Mouse (Mus musculus) cerebellum, adult 9-10 months (tissue): ENCODE measurements around the gene Acod1.

Experiments used
- DNase-seq: peaks from one replicate; pipeline ENCODE4 v3.0.0; 2022

Gene Acod1

DNA sequence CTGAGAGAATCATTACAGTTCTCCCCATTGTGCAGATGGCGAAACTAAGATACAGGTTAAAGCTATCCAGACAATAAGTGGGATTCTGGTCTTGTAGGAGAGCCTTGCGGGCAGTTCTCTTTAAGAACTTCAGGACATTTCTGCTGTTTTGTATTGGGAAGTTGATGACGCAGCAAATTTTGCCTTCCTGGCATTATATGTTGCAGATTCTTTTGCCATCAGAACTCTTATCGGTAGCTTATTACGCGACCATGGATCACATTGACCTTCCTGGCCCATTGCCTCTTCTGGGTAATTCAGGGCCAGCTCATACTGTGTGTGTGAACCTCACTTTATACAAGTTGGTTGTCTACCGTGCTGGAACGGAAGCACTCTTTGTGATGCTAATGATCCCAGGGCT is 27.0 kb downstream of the Acod1 start:
- peak; percentile 34 for DNase-seq

DNA sequence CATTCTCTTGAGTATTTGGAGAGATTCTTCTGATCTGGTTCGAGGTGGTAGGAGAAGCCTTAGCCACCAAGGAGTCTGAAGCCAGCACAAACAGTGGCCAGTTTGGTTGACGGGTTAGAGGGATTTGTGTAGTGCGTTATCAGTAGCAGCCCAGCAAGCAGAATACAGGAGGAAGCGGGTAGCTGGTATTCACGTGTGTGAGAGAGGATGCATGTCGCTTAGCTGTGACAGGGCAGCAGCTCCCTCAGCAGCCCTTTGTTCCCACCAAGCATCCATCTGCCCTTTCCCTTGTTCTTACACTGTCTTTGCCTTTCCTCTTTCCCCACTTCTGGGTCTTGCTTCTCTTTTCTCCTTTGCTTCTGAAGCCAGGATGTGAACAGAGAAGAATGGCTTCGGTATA is 28.4 kb downstream of the Acod1 start:
- DNase-seq = no peak

DNA sequence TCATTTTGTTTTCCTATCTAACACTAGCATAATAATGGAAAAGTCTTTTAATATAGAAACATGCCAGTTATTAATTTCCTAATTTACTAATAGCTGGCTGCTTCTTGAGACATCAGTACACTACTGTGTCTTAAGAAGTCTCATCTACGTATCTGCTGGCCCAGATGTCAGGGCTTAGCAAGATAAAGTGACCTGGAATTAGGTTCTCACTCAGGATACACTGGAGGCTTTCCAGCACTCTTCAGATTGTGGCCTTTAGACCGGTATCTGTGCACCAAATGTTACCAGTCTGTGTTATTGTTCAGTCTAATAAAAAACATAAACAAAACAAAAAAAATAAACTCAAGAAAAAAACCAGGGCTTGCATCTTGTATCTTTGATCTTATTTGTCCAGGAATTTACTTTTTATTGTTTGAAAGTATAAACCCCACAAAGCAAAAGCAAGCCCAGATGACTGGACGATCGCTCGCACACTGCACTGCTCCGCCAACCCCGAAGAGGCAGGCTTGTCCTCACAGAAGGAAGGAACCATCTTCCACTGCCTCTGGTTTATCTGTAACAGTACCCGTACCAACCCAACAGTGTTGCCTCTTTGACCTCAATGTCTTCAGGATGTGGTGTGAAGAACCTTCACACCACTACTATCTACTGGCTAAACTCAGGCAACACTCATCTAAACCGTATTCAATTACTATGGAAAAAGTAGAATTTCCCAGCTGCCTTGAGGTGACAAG is 30.7 kb downstream of the Acod1 start:
- peak; percentile 37 for DNase-seq

DNA sequence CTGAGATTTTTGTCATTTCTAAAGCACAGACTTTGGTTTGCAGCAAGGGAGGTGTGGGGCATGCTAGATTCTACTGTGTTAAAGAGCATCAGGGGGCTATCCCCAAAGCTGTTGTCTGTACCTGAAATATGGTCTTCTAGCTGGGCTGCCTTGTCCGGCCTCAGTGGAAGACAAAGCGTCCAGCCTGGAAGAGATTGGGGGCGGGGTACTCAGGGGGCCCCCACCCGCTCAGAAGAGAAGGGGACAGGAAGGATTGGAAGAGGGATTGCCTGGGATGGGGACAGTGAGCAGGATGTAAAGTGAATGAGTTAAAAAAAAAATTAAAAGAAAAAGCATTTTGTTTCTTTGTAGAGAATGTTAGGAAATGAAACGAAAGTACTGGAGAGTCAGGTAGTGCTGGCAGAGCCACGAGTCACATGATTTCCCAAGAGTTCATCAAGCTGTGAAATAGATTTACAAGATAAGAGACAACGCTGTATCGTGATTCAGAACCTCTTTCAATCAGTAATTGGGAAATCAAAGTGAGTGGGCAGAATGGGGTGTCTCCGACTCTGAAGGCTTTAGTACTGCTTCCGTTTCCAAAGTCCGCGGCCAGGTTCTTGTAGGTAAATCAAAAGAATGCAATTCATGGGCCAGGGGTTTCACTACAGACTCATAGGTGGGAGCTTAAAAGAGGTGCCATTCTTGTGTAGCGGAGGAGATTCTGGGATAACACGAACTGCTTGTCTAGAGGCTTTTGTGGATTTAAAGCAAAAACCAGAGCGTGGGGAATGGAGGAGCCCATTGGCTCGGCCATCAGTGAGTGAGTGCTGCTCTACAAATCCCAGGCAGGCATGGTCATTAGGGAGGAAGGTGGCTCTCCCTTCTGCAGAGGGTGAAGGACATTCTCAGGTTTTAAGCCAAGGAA is 31.5 kb downstream of the Acod1 start:
- peak; percentile 58 for DNase-seq

DNA sequence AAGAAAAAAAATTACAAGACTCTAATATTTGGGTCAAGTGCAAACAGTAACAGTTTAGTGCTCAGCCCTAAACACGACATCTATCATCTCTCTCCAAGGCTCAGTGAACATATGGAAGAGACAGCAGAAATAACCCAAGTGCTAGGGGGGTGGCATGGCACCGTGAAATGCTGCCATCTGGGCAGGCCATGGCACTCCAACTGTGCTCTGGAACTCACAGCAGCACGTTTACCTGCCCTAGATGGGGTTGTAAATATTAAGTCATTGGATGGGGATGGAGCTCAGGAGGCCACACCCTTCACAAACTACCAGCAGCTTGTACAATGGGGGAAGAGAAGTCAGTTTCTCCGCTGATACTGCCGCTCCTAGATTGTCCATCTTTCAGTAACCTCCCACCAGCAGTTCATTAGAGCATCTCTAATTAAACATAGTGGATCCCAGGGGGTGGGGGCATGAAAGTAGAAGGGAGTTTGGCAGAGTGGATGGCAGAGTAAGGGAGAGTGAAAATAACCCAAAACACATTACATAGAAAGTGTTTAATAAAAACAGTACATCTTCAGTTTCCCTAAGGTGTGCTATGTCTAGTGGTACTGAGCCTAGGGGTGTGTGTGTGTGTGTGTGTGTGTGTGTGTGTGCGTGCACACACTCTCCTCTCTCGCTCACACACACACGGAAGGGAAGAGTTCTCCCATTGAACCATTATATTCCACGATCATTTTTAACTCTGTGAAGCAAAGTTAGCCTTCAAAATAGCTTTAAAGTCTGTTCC is 32.6 kb downstream of the Acod1 start:
- DNase-seq = peak; percentile 92

DNA sequence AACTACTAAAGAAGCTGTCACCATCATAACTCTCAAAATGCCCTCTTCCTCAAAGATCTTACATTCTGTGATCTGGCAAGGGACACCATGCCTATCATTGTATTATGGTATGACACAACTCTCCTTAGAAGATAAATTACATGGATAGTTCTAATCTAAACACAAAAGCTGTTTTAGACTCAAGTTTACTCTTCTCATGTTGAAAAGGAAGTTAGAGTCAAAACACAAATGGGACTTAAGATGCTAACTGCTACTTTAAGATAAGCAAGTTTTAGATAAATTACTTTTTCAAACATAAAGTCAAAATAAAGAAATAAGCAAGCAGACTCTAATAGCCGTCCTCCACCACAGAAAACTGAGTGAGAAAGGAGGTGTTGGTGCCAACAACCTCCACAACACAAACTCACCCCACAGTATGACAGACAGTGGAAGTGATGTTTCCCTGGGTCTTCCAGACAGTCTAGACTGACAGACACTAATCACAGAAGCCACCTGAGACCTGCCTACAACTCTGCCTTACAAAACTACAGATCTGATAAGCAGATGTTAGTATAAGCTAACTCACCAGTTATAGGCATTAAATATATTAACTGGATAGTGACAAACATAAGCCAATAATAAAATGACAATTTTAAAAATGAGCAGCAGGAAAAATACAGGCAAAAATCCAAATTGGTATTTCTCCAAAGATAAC is 39.2 kb downstream of the Acod1 start:
- DNase-seq = peak; percentile 10

DNA sequence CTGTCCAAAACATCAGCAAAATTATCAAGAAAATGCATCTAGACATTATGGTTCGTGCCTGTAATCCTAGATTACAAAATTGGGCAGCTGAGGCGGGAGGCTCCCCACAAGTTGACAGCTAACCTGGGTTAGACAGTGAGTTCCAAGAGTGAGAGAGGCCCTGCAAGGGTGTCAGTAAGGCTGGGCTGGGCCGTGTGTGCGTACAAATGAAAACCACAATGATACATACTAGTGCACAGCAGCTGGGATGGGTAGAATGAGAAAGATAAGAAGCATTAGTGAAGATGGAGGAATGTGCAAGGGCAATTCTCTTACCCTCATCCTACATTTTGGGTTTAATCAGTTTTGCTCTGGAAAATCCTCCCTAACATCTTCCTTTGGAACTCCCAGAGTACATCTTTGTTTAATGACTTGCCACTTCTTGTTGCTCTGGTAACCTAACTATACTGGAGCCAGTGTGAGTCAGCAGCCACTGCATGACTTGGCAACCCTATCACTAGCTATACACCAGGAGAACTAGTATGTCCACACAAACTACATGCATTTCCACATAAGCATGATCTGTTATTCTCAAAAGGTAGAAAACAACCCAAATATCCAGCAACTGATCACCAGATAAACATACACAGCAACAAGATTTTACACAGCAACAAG is 40.0 kb downstream of the Acod1 start:
- DNase-seq = peak; percentile 13

DNA sequence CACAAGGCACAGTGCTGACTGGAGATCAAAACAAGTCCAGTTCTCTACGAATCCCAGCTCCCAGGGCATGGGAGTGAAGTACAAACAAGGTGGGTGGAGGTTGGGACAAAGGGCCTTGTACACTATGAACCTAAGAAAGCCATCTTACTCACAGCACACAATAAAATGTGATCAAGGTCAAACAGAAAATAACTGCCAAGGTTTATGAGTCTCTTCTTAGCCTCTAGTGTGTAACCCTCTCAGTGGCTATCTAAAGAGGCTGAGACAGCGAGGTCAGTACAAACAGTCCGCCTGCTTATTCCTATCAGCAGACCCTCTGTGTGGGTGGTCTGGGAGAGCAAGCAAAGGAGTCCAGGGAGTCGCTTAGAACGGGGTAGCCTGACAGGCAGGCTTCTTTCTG is 41.1 kb downstream of the Acod1 start:
- peak; percentile 10 for DNase-seq

DNA sequence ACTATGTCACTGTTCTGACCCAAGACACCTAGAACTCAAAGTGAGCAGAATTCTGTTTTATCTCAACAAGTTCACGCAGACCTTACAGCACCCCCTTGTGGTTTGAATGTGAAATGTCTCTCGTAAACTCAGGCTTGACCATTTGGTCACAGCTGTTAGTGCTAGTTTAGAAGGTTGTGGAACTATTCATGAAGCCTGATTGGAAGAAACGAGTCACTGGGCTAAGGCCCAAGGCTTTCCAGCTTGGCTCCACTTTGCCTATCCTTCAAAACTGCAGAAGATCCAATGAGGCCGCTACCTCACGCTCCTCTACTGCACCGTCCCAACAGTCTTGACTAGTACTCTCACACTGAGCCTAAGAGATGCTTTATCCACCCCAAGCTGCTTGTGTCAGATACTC is 41.8 kb downstream of the Acod1 start:
- DNase-seq = peak; percentile 82

DNA sequence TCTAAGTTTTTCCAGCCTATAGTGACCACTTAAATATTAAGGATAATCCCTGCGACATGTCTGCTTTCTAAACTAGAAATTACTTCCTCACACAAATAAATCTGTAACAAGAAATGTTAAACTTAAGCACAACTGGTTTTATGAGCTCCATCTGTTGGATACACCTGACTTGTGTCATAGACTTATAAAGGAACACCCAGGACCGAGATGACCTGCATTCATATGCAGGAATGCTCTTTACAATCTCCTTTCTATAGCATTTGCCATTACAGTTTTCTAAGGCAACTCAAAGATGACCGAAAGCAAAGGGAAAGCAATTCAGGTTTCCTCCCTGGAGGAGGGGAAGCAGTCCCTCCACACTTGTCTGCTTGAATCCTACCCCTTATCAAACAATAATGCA is 46.5 kb downstream of the Acod1 start:
- DNase-seq = no peak

DNA sequence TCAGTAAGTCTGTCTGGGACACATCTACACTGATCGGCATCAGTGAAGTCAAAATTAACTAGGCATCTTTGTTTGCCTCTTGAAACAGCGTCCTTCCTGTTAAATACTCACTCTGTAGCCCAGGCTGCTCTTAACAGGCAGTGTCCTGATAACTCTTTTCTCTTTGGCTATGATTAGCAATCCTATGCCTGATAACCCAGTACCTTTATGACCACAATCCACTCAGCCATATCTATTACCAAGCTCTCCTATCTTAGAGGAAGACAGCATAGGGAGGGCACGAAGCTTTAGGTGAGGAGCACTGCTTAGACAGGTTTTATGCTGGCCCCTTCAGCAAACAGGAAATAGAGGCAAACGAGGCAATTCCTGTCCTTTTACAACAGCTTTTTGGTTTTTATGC is 46.9 kb downstream of the Acod1 start:
- DNase-seq = no peak

DNA sequence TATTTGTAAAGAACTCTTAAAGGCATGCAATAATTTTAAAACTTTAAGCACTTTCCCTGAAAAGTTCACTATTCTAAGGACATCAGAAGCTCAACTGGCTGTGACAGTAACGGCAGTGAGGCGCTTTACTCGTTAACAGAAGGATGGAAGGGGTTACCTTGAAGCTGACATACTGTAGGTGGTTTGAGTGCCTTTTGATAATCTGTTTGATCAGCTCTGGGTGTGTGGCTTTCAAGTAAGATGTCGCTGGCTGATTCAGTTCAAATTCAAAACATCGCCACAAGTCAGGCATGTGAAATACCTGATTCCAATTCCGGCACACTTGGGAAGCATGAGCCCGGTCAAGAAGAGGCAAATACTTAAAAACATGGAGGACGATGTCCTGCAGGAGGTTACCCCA is 48.3 kb downstream of the Acod1 start:
- DNase-seq = no peak

DNA sequence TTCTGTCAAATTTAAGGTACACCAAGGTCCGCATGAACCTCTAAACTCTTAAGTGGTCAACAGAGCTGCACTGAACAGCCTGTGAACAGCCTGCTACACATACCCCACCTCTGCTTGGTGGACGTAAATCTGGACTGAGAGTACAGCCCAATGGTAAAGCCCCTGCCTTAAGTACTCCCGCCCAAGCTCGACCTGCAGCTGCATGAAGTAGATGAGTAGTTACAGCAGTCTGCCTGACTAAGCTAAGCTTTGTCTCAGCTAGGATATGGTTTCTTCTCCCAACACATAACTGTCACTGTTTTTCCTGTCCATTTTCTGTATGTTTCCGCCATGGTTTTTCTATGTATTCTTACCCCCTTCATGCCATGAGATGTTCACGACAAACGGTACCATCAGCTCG is 49.0 kb downstream of the Acod1 start:
- no peak for DNase-seq

DNA sequence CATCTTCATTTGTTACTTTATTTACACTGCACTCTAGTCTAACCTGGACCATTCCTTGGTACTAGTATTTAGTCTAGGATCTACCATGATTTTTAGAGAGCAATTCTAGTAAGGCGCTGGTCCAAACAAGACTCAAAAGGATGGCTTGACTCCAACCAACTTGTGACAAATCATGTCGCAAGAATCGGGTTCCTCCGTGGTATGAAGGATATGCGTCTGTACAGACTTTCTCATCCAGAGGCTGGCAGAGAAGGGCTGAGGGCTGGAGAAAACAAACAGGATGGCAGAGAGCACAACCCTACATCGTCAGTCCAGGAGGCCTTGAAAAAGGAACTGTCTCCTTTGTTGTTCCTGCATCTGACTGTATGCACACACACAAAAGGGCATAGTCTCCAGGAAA is 49.8 kb downstream of the Acod1 start:
- DNase-seq = peak; percentile 49

DNA sequence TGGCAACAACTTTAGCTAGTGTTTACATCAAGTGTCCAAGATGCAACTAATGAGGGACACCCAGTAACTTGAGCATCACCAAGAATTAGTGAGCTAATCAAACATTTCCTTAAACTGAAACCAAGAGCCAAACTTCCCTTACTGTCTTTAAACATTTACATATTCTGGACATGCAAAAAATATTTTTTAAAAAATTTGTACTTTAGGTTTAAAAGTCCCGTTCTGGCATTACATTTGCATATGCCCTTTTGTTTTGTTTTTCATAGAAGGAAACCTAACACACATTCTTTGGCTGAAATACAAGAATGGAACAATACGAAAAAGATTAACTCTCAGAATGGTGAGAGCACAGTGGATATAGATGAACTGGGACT is 51.4 kb downstream of the Acod1 start:
- DNase-seq = no peak

DNA sequence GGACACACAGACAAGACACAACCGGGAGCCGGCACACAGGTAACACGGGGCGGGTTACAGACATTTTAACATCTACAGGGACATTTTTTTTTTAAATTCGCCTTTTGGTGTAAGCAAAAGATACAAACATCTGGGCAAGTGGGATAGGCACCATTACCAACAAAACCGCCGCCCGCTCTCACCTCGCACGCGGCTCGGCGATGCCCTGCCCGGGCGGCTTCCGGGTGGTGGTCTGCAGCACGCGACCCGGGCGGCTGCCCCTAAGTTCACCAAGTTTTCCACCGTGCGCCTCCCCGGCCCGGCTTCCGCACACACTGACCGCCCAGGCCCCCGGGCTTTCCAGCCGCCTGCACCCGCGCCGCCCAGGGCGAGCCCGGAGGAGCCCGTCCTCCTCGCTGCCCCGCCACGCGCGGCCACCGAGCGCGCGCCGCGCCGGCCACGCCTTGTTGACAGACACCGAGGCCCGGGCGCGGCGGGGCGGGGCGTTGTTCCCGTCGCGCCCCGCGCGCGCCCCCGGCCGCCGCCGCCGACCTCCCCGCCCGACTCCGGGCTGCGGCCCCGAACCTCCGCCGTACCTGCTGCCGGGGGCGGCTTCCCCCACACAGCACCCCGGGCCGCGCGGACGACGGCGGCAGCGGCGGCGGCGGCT is 51.9 kb downstream of the Acod1 start:
- peak; percentile 86 for DNase-seq

DNA sequence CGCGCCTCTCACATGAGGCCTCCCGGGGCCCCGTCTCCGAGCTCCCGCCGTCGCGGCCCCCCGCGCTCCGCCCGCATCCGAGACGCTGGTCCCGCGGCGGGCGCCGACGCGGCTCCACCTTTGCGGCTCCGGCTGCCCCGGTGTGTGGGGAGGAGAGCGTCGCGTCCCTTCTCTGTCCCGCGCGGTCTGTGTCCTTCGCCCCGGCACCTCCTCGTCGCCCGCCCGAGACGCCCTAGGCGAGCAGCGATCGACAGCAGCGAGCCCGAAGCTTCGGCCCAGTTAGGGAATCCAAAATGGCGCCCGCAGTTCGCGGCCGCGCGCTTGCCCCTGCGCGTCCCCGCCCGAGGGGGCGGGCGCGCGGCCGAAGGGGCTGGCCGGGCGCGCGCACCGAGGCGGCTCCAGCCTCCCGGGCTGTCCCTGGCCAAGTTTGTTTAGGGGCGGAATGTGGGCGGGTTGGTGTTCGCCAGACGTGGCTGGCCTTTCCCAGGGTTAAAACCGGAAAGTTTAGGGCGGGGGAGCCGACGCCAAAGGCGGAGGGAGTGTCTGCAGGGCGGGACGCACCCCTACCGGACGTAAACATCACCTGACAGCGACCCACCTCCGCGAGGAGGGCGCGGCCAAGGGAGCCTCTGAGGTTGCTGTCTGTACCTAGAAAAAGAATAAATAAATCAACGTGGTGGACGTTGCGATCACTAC is 52.6 kb downstream of the Acod1 start, which contains the start of gene Fbxl3:
TSS of gene Fbxl3 (minus strand) at position 329 of the 696 bp plus-strand sequence.
- DNase-seq = peak; percentile 91

DNA sequence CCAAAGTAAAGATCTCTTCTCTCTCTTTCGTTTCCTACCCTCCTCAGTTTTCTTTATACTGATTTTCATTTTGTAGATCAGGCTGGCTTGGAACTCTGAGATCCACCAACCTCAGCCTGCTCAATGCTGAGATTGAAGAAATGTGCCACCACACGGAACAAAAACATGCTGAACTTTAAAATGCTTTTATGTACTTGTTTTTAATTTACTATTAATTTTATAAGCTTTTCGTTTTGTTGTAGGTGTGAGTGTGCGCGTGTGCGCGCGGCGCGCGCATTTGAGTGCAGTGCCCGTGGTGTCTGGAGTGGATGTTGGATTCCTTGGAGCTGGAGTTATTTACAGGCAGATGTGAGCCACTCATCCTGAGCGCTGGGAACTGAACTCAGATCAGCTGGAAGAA is 53.5 kb downstream of the Acod1 start:
- peak; percentile 29 for DNase-seq

DNA sequence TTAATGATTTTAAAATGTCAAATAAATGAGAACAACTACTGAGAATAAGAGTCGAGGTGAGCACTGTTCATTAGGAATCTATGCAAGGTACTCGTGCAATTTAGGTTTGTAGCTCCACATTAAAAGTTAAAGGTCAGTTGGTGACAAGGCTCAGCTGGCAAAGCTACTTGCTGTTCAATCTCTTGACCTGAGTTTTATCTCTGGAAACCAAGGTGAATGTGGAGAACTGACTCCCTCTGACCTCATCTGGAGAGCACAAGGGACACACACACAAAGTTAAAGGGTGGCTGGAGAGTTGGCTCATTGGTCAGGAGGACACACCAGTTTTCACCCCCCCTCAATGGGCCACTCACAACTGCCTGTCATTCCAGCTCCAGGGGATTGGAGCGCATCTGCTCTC is 54.4 kb downstream of the Acod1 start:
- DNase-seq = no peak

DNA sequence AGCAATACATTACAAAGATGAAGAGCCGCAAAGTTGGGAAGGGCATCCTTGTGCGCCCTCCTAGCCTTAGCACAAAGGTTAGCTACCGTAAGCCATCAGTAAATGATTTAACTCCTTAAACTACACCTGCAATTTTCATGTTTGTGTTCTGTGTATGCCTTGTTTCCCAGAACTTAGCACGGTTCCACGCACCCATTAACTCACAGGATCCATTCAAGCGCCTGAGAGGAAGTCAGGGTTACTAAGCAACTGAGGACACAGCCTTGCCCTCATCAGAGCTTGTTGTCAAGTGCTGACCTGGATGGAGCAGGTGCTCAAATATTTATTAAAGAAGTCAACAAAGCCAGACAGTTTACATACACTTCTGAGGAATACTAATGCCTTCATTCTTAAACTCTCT is 55.5 kb downstream of the Acod1 start:
- no peak for DNase-seq

DNA sequence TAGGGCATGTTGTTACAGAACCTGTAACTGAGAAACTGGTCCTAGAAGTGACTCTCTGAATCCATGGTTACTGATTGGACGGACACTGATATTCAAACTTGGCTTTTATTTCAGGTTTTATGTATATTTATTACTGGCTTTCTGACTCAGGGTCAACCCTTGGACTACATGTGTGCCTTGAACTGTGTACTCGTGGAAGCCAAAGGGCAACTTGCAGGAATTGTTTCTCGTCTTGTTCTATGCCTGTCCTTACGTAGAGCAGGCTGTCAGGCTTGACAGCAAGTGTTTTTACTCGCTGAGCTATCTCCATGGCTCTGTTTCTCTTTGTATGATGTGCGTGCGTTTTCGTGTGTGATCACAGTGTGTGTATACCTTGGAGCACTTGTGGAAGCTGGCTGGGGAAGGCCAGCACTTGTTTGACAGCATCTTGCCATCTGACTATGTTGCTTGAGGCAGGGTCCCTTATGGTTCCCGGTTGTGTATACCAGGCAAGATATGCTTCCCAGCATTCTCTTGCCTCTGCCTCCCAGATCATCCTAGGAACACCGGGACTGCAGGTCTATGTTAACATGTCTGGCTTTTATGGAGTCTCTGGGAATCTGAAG is 56.1 kb downstream of the Acod1 start:
- no peak for DNase-seq
